34 mouse cellular contexts compared by ENCODE assay signal in the genomic region with DNA sequence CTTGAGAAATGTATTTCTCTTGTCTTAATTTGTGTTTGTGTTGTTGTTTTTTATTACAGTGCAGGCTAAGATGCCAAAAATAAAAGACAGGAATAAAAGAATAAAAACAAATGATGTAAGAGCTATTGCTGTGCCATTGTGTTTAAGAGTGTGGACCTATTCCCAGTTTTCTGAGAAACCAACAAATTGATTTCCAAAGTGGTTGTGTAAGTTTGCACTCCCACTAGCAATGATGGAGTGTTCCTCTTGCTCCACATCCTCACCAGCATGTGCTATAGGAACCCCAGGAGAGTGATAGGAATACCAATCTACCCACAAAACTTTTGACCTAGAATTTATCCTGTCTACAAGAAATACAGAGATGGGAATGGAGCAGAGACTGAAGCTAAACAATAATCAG.
"Had no signal": no experiment of that assay in that cellular context is flagged by ENCODE, and none has a peak within 500 bp of the region (broad histone marks: within the 10 kb centered on the region; RNA-seq: fewer than 3 reads in every experiment).

No protein-coding gene starts in this region.

- H3K36me3 ChIP-seq: heart, embryonic 10.5 days; heart, embryonic 12.5 days; heart, embryonic 13.5 days; heart, embryonic 15.5 days; hindbrain, embryonic 10.5 days; hindbrain, embryonic 12.5 days; hindbrain, embryonic 13.5 days; hindbrain, embryonic 15.5 days; intestine, embryonic 15.5 days; kidney, embryonic 15.5 days had no signal

- H3K27me3 ChIP-seq: heart, embryonic 13.5 days; heart, embryonic 15.5 days; hindbrain, embryonic 12.5 days; hindbrain, embryonic 13.5 days; hindbrain, embryonic 15.5 days; intestine, embryonic 15.5 days; kidney, embryonic 15.5 days had no signal

- H3K4me2 ChIP-seq: heart, embryonic 11.5 days; heart, embryonic 12.5 days; heart, embryonic 13.5 days; heart, embryonic 15.5 days; hindbrain, embryonic 12.5 days; hindbrain, embryonic 13.5 days; hindbrain, embryonic 14.5 days; hindbrain, embryonic 15.5 days; intestine, embryonic 15.5 days; kidney, embryonic 15.5 days had no signal

- ATAC-seq: hindbrain, embryonic 16.5 days; hindbrain, postnatal 0 days; inflammation-experienced regulatory T-cells, adult 6 months; intestine, embryonic 15.5 days; intestine, embryonic 16.5 days; intestine, postnatal 0 days had no signal

- H3K4me3 ChIP-seq: heart, embryonic 10.5 days; heart, embryonic 12.5 days; heart, embryonic 13.5 days; heart, embryonic 15.5 days; hindbrain, embryonic 10.5 days; hindbrain, embryonic 12.5 days; hindbrain, embryonic 13.5 days; hindbrain, embryonic 15.5 days; intestine, embryonic 15.5 days; kidney, embryonic 15.5 days; layer of hippocampus, adult 2 months had no signal

- DNase-seq: heart, postnatal 10 days; heart, postnatal 14 days; heart, postnatal 36 days; heart, postnatal 4 days; kidney, adult 11 months; kidney, adult 18-20 months; kidney, adult 2 months; kidney, adult 8-10 months; kidney, adult 9 months; kidney, postnatal 10 days; kidney, postnatal 14 days; kidney, postnatal 25 days; kidney, postnatal 36 days; kidney, postnatal 4 days; layer of hippocampus, adult 9-11 months; layer of hippocampus, postnatal 36 days had no signal
